Mouse (Mus musculus): Measurements from ENCODE around the gene Fosl1. TPM values are rescaled to one million over a fixed set of nuclear protein-coding genes. Genes with fewer than 3 reads are reported as not detected.

Gene Fosl1
- polyA plus RNA-seq, 1 experiment, result 0.06 TPM

- no peak for DNase-seq (ENCODE audit: extremely low spot score in 1 of 2, low spot score in 1 of 2)
Observed at GRCm38 (mm10) chr19:5455568-5455967, 8.2 kb downstream of the Fosl1 start.

- no peak for DNase-seq (ENCODE audit: extremely low spot score in 1 of 2, low spot score in 1 of 2)
Observed at GRCm38 (mm10) chr19:5456241-5456921, 9.0 kb downstream of the Fosl1 start.

GRCm38 (mm10) chr19:5456922-5457745, 9.8 kb downstream of the Fosl1 start:
- DNase-seq (ENCODE audit: extremely low spot score in 1 of 2, low spot score in 1 of 2), result peak; percentile 93 to 97

GRCm38 (mm10) chr19:5457746-5458442, 10.5 kb downstream of the Fosl1 start, which contains the start of gene Ccdc85b:
Gene Ccdc85b (minus strand): TSS chr19:5457894.
- no peak for DNase-seq (ENCODE audit: extremely low spot score in 1 of 2, low spot score in 1 of 2)

GRCm38 (mm10) chr19:5459019-5459418, 11.7 kb downstream of the Fosl1 start:
- peak in 1 of 2 experiments; percentile 69 for DNase-seq (ENCODE audit: extremely low spot score in 1 of 2, low spot score in 1 of 2)

- DNase-seq (ENCODE audit: extremely low spot score in 1 of 2, low spot score in 1 of 2), result peak in 1 of 2 experiments; percentile 49
Observed at GRCm38 (mm10) chr19:5459896-5460295, 12.5 kb downstream of the Fosl1 start.

- peak; percentile 60 to 91 for DNase-seq (ENCODE audit: extremely low spot score in 1 of 2, low spot score in 1 of 2)
Observed at GRCm38 (mm10) chr19:5460465-5460911, 13.1 kb downstream of the Fosl1 start, which contains the start of gene Fibp. Gene Fibp (plus strand): TSS chr19:5460615.

GRCm38 (mm10) chr19:5461411-5461810, 14.1 kb downstream of the Fosl1 start:
- DNase-seq (ENCODE audit: extremely low spot score in 1 of 2, low spot score in 1 of 2), result no peak

- no peak for DNase-seq (ENCODE audit: extremely low spot score in 1 of 2, low spot score in 1 of 2)
Observed at GRCm38 (mm10) chr19:5463212-5463611, 15.9 kb downstream of the Fosl1 start.

- peak in 1 of 2 experiments; percentile 56 for DNase-seq (ENCODE audit: extremely low spot score in 1 of 2, low spot score in 1 of 2)
Observed at GRCm38 (mm10) chr19:5463791-5464562, 16.6 kb downstream of the Fosl1 start.

GRCm38 (mm10) chr19:5465037-5465436, 17.7 kb downstream of the Fosl1 start:
- no peak for DNase-seq (ENCODE audit: extremely low spot score in 1 of 2, low spot score in 1 of 2)

GRCm38 (mm10) chr19:5466916-5467500, 19.7 kb downstream of the Fosl1 start:
- DNase-seq (ENCODE audit: extremely low spot score in 1 of 2, low spot score in 1 of 2), result no peak

GRCm38 (mm10) chr19:5468374-5468773, 21.0 kb downstream of the Fosl1 start, which contains the start of gene Ctsw:
Gene Ctsw (minus strand): TSS chr19:5468507.
- no peak for DNase-seq (ENCODE audit: extremely low spot score in 1 of 2, low spot score in 1 of 2)

- DNase-seq (ENCODE audit: extremely low spot score in 1 of 2, low spot score in 1 of 2), result no peak
Observed at GRCm38 (mm10) chr19:5471846-5472245, 24.5 kb downstream of the Fosl1 start.

- DNase-seq (ENCODE audit: extremely low spot score in 1 of 2, low spot score in 1 of 2), result no peak
Observed at GRCm38 (mm10) chr19:5472857-5473256, 25.5 kb downstream of the Fosl1 start.

- peak in 1 of 2 experiments; percentile 70 for DNase-seq (ENCODE audit: extremely low spot score in 1 of 2, low spot score in 1 of 2)
Observed at GRCm38 (mm10) chr19:5473720-5474119, 26.4 kb downstream of the Fosl1 start, which contains the start of gene Efemp2. Gene Efemp2 (plus strand): TSS chr19:5473954.

- DNase-seq (ENCODE audit: extremely low spot score in 1 of 2, low spot score in 1 of 2), result no peak
Observed at GRCm38 (mm10) chr19:5474281-5475068, 27.1 kb downstream of the Fosl1 start.

- DNase-seq (ENCODE audit: extremely low spot score in 1 of 2, low spot score in 1 of 2), result no peak
Observed at GRCm38 (mm10) chr19:5475069-5475714, 27.8 kb downstream of the Fosl1 start.

Measured in frontal cortex, adult 2 months (tissue).